ENCODE assay signal across 17 mouse cellular contexts in the genomic region with DNA sequence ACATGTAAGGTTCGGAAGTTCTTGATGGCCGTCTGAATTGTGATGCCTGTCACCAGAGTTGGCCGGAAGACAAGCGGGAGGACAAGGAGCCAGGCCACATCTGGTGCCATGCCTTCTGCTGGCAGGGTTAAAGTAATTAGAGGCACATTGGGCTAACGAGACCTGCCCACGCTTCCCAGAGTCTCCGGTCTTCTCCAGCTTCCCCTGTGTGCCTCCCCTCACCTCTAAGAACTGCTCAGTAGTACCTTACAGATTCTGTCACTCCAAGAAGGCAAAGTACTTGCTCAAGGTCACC. TPM values are rescaled to one million over a fixed set of nuclear protein-coding genes. Genes with fewer than 3 reads are reported as not detected.
DNase-seq lines count a peak whose midpoint lies in the region; ATAC-seq and TF ChIP-seq lines count a peak whose summit lies in the region.
"Had no signal": no experiment of that assay in that cellular context is flagged by ENCODE, and none has a peak within 500 bp of the region (broad histone marks: within the 10 kb centered on the region; RNA-seq: fewer than 3 reads in every experiment).

A gene (minus strand): TSS at position 203 of the 295 bp plus-strand sequence.

- no peak for ATAC-seq in midbrain, postnatal 0 days (ENCODE audit: low FRiP score)
- no peak for ATAC-seq in midbrain, embryonic 13.5 days
- ATAC-seq in cerebellum, adult (ENCODE audit: insufficient number of reproducible peaks, low FRiP score, low TSS enrichment) = no peak
- ATAC-seq: activated CD4-positive, CD25-positive, alpha-beta regulatory T cell, adult 4 months had no signal

- TF ChIP-seq CTCF in heart, adult 2 months (IDR thresholded peaks at IDR 0.05) = no peak
- TF ChIP-seq CTCF in layer of hippocampus, adult 2 months (conservative IDR thresholded peaks at IDR 0.05) = no peak
- no peak for TF ChIP-seq CTCF in midbrain, postnatal 0 days (IDR thresholded peaks at IDR 0.05)

- H3K27me3 ChIP-seq in heart, adult 2 months (ENCODE audit: control insufficient read depth, insufficient read depth, low read length) = no peaks in the 10 kb centered on the region
- no peaks in the 10 kb centered on the region for H3K27me3 ChIP-seq in midbrain, postnatal 0 days (ENCODE audit: insufficient read depth, low read length)
- H3K27me3 ChIP-seq in midbrain, embryonic 13.5 days = no peaks in the 10 kb centered on the region
- H3K27me3 ChIP-seq: limb, embryonic 12.5 days had no signal

- TF ChIP-seq EP300 in heart, adult 2 months (IDR thresholded peaks at IDR 0.05; ENCODE audit: insufficient read depth, low read depth, low read length) = no peak

- H3K9ac ChIP-seq in heart, adult 2 months (ENCODE audit: low read depth, low read length) = peak within 1 kb of the TSS; percentile 54
- H3K9ac ChIP-seq in midbrain, postnatal 0 days (replicated peaks; ENCODE audit: low read length, poor library complexity, severe bottlenecking) = no peak within 1 kb of the TSS
- no peak within 1 kb of the TSS for H3K9ac ChIP-seq in midbrain, embryonic 13.5 days (replicated peaks)
- H3K9ac ChIP-seq: limb, embryonic 12.5 days had no signal

- 75% methylated on average over 7 of the region's 7 CpGs for WGBS in heart, adult 2 months
- WGBS in midbrain, postnatal 0 days = 86% methylated on average over 7 of the region's 7 CpGs
- WGBS in midbrain, embryonic 13.5 days = 95% methylated on average over 7 of the region's 7 CpGs

- peak within 1 kb of the TSS; percentile 44 for H3K27ac ChIP-seq in heart, adult 2 months
- peak within 1 kb of the TSS; percentile 86 for H3K27ac ChIP-seq in layer of hippocampus, adult 2 months
- peak within 1 kb of the TSS; percentile 43; the same call in 1 of the 2 replicates for H3K27ac ChIP-seq in midbrain, postnatal 0 days (ENCODE audit: low read depth, low read length)
- H3K27ac ChIP-seq in midbrain, embryonic 13.5 days = no peak within 1 kb of the TSS
- H3K27ac ChIP-seq: forebrain, embryonic 10.5 days; limb, embryonic 12.5 days had no signal

- no peaks in the 10 kb centered on the region for H3K36me3 ChIP-seq in heart, adult 2 months (ENCODE audit: control insufficient read depth, insufficient read depth, low read length)
- H3K36me3 ChIP-seq in midbrain, postnatal 0 days (ENCODE audit: insufficient read depth, low read length) = no peaks in the 10 kb centered on the region
- H3K36me3 ChIP-seq in midbrain, embryonic 13.5 days = no peaks in the 10 kb centered on the region
- H3K36me3 ChIP-seq: forebrain, embryonic 10.5 days; limb, embryonic 12.5 days had no signal

- H3K4me2 ChIP-seq in midbrain, postnatal 0 days (ENCODE audit: low read depth, low read length, poor library complexity, severe bottlenecking) = no peak within 1 kb of the TSS
- no peak within 1 kb of the TSS for H3K4me2 ChIP-seq in midbrain, embryonic 13.5 days (replicated peaks)
- H3K4me2 ChIP-seq: limb, embryonic 12.5 days had no signal

- TF ChIP-seq POLR2A in heart, adult 2 months (IDR thresholded peaks at IDR 0.05; ENCODE audit: insufficient read depth, low read depth, low read length) = no peak

- peaks cover 7% of the 10 kb centered on the region for H3K4me1 ChIP-seq in heart, adult 2 months (ENCODE audit: control insufficient read depth, insufficient read depth, low read length)
- no peaks in the 10 kb centered on the region for H3K4me1 ChIP-seq in midbrain, postnatal 0 days (ENCODE audit: insufficient read depth, low read length)
- no peaks in the 10 kb centered on the region for H3K4me1 ChIP-seq in midbrain, embryonic 13.5 days (replicated peaks)
- H3K4me1 ChIP-seq: forebrain, embryonic 10.5 days; limb, embryonic 12.5 days had no signal

- no peaks in the 10 kb centered on the region for H3K9me3 ChIP-seq in midbrain, postnatal 0 days (ENCODE audit: low read length)
- H3K9me3 ChIP-seq in midbrain, embryonic 13.5 days = no peaks in the 10 kb centered on the region
- H3K9me3 ChIP-seq: forebrain, embryonic 10.5 days; limb, embryonic 12.5 days had no signal

- intact Hi-C loops in heart, adult 2 months (cut with DNase I) = no loop called here

- no peak within 1 kb of the TSS for H3K4me3 ChIP-seq in heart, adult 2 months
- H3K4me3 ChIP-seq in layer of hippocampus, adult 2 months = no peak within 1 kb of the TSS
- no peak within 1 kb of the TSS for H3K4me3 ChIP-seq in midbrain, postnatal 0 days (ENCODE audit: low read depth, low read length)
- no peak within 1 kb of the TSS for H3K4me3 ChIP-seq in midbrain, embryonic 13.5 days (replicated peaks)
- H3K4me3 ChIP-seq: forebrain, embryonic 10.5 days; limb, embryonic 12.5 days had no signal

- DNase-seq in heart, adult 2 months = no peak
- DNase-seq in heart, adult 9 months (ENCODE audit: low spot score in 2 of 2) = no peak
- no peak for DNase-seq in layer of hippocampus, adult 2 months (ENCODE audit: low spot score in 2 of 2)
- no peak for DNase-seq in layer of hippocampus, postnatal 25 days (ENCODE audit: extremely low spot score in 1 of 2, low spot score in 1 of 2)
- DNase-seq in midbrain, postnatal 0 days (ENCODE audit: low spot score) = no peak
- DNase-seq: cerebellum, adult 8-10 months; embryo, embryonic 11 days; kidney, adult 8-10 months; spleen, adult 18-20 months had no signal

- no peaks in the 10 kb centered on the region for H3K79me2 ChIP-seq in heart, adult 2 months (replicated peaks; ENCODE audit: control insufficient read depth, insufficient read depth, low read length)

RNA-seq across cellular contexts. Expression of the gene that starts here (rescaled TPM):
- not detected for total RNA-seq in heart, adult 2 months (2021)
- not detected in 2 replicates for polyA plus RNA-seq in heart, adult 2 months (2012; rRNA removed)
- total RNA-seq in layer of hippocampus, adult 2 months (2021) = not detected
- total RNA-seq in layer of hippocampus, postnatal 25 days (2021) = not detected
- not detected in 2 replicates for total RNA-seq in midbrain, postnatal 0 days (2014; rRNA removed)
- polyA plus RNA-seq in midbrain, postnatal 0 days (2015; fragmentation: Nextera tagmentation; extraction: Ambion mirVana) = 0.11 TPM in 1 of 2 replicates, not detected in the other
- polyA plus RNA-seq in midbrain, embryonic 13.5 days (2015; fragmentation: Nextera tagmentation; extraction: Ambion mirVana) = not detected in 2 replicates
- total RNA-seq: granulocyte monocyte progenitor cell, adult 5-6 weeks; layer of hippocampus, adult 8-10 months; megakaryocyte progenitor cell, adult 5-6 weeks had no signal
- polyA plus RNA-seq: activated CD4-positive, CD25-positive, alpha-beta regulatory T cell, adult 4 months; forebrain, embryonic 10.5 days; limb, embryonic 12.5 days had no signal
